Mouse (Mus musculus): ENCODE data around the gene Fastk.

GRCm38 (mm10) chr5:24447624-24448298 is 2.7 kb upstream of the Fastk start, which contains the start of gene Tmub1:
- TF ChIP-seq POLR2A (IDR thresholded peaks at IDR 0.05; ENCODE audit: low read depth, low read length) (no peak), CTCF (conservative IDR thresholded peaks at IDR 0.05; ENCODE audit: insufficient read depth, insufficient read length, low read depth, low read length) (no peak)

All from kidney, adult 2 months (tissue).